Mouse (Mus musculus) embryonic facial prominence, embryonic 12.5 days (tissue): ENCODE measurements at regions not wholly inside any gene's neighbourhood (a gene's known extent, or its start where the extent isn't known, plus 50 kb on each side); places are given as distances from the start of the nearest gene placed in this dataset. TPM values are rescaled to one million over a fixed set of nuclear protein-coding genes. Genes with fewer than 3 reads are reported as not detected.
"Not testable (repeated sequence)": the region's sequence is repeated elsewhere in the genome, so short reads cannot be mapped to it uniquely, and the experiment has no call there.

Experiments
- ATAC-seq: fragments of 200-750 bp; cut with Nextera tagmentation; 2 replicates; pipeline ENCODE4 v1.8.0; 2017; ENCODE audit not compliant: insufficient number of reproducible peaks, insufficient read depth, low FRiP score, low TSS enrichment
- H3K27ac ChIP-seq: fragments of 300-500 bp; sonication (generic); 2 replicates; pipeline ENCODE4 v1.5.1; 2016; ENCODE audit warnings: mild to moderate bottlenecking
- H3K27me3 ChIP-seq: fragments of 300-500 bp; sonication (generic); 2 replicates; pipeline ENCODE4 v1.6.1; 2016; ENCODE audit warnings: mild to moderate bottlenecking, moderate library complexity
- H3K36me3 ChIP-seq: fragments of 300-500 bp; sonication (generic); 2 replicates; pipeline ENCODE4 v1.6.1; 2016; ENCODE audit warnings: mild to moderate bottlenecking
- H3K4me1 ChIP-seq: fragments of 300-500 bp; sonication (generic); 2 replicates; pipeline ENCODE4 v1.6.1; 2016
- H3K4me2 ChIP-seq: fragments of 300-500 bp; sonication (generic); replicated peaks from 2 replicates; pipeline ENCODE4 v1.6.1; 2016; ENCODE audit warnings: mild to moderate bottlenecking, moderate library complexity
- H3K4me3 ChIP-seq: fragments of 300-500 bp; sonication (generic); 2 replicates; pipeline ENCODE4 v1.5.1; 2016; ENCODE audit warnings: mild to moderate bottlenecking
- H3K9ac ChIP-seq: fragments of 300-500 bp; sonication (generic); 2 replicates; pipeline ENCODE4 v1.6.1; 2016; ENCODE audit warnings: mild to moderate bottlenecking, moderate library complexity
- H3K9me3 ChIP-seq: fragments of 300-500 bp; sonication (generic); 2 replicates; pipeline ENCODE4 v1.6.1; 2016; ENCODE audit warnings: mild to moderate bottlenecking, moderate library complexity
- WGBS: fragments of 180-500 bp; shearing (Covaris S2); methylation state at CpG from one replicate; pipeline ENCODE4 v1.1.7; 2016; 5-methylcytosine and 5-hydroxymethylcytosine counted together
- microRNA-seq: library from miRNA; unstranded; fragments of <30 nt; microRNA quantifications from one replicate; pipeline ENCODE4, GENCODE M21; 2017

GRCm38 (mm10) chr12:37014945-37015344 is 93.4 kb upstream of the Meox2 start:
- not testable (repeated sequence) for H3K4me3 ChIP-seq, H3K9ac ChIP-seq, ATAC-seq, H3K36me3 ChIP-seq, H3K4me2 ChIP-seq, H3K27ac ChIP-seq, H3K4me1 ChIP-seq, H3K9me3 ChIP-seq, H3K27me3 ChIP-seq
- 89% methylated on average over 7 of the region's 7 CpGs for WGBS

GRCm38 (mm10) chr12:37015474-37016248 is 92.7 kb upstream of the Meox2 start:
- H3K27ac ChIP-seq: no peak overlapping the region
- no peaks in the 10 kb centered on the region for H3K27me3 ChIP-seq
- H3K4me3 ChIP-seq: no peak overlapping the region
- whole genome bisulfite sequencing: 56% methylated on average over 4 of the region's 4 CpGs
- no peaks in the 10 kb centered on the region for H3K4me1 ChIP-seq
- H3K36me3 ChIP-seq: no peaks in the 10 kb centered on the region
- no peak for ATAC-seq
- H3K4me2 ChIP-seq: no peak overlapping the region
- H3K9ac ChIP-seq: no peak overlapping the region
- H3K9me3 ChIP-seq: no peaks in the 10 kb centered on the region

- Histone ChIP-seq H3K36me3 (no peaks in the 10 kb centered on the region), H3K4me1 (no peaks in the 10 kb centered on the region), H3K9me3 (no peaks in the 10 kb centered on the region), H3K4me3 (no peak overlapping the region), H3K27me3 (no peaks in the 10 kb centered on the region), H3K4me2 (no peak overlapping the region), H3K9ac (no peak overlapping the region), H3K27ac (no peak overlapping the region)
- WGBS: 68% methylated on average over 3 of the region's 3 CpGs
- ATAC-seq: no peak
Observed at GRCm38 (mm10) chr12:37047191-37047590, 61.1 kb upstream of the Meox2 start.

- no peaks in the 10 kb centered on the region for H3K27me3 ChIP-seq
- H3K9me3 ChIP-seq: no peaks in the 10 kb centered on the region
- WGBS: 45% methylated on average over 1 of the region's 1 CpGs
- H3K27ac ChIP-seq: no peak overlapping the region
- no peak overlapping the region for H3K4me2 ChIP-seq
- H3K4me1 ChIP-seq: no peaks in the 10 kb centered on the region
- ATAC-seq: no peak
- H3K4me3 ChIP-seq: no peak overlapping the region
- H3K36me3 ChIP-seq: no peaks in the 10 kb centered on the region
- no peak overlapping the region for H3K9ac ChIP-seq
Observed at GRCm38 (mm10) chr12:37050596-37050995, 57.7 kb upstream of the Meox2 start.

- no peaks in the 10 kb centered on the region for H3K27me3 ChIP-seq
- H3K4me3 ChIP-seq: no peak overlapping the region
- no peak overlapping the region for H3K9ac ChIP-seq
- ATAC-seq: no peak
- no peak overlapping the region for H3K27ac ChIP-seq
- 34% methylated on average over 3 of the region's 3 CpGs for WGBS
- H3K36me3 ChIP-seq: no peaks in the 10 kb centered on the region
- H3K9me3 ChIP-seq: no peaks in the 10 kb centered on the region
- H3K4me1 ChIP-seq: no peaks in the 10 kb centered on the region
- H3K4me2 ChIP-seq: no peak overlapping the region
Observed at GRCm38 (mm10) chr12:37057411-37057810, 50.9 kb upstream of the Meox2 start.

Small RNAs in the stretch of these regions (microRNA-seq; reads per million reads assigned to microRNA genes)
- gene Gm44326 (not detected), gene Mir5099 (123 reads per million, percentile 54 among the genes with 10 or more reads in this experiment)
